Mouse (Mus musculus) kidney, adult 18-20 months (tissue): Measurements from ENCODE around the gene Ggt6.

Experiments
- DNase-seq: peaks from one replicate; pipeline ENCODE4 v3.0.0; 2021

Ggt6 gene

GRCm38 (mm10) chr11:72477182-72477581, 41.9 kb downstream of the Ggt6 start:
- no peak for DNase-seq

DNA sequence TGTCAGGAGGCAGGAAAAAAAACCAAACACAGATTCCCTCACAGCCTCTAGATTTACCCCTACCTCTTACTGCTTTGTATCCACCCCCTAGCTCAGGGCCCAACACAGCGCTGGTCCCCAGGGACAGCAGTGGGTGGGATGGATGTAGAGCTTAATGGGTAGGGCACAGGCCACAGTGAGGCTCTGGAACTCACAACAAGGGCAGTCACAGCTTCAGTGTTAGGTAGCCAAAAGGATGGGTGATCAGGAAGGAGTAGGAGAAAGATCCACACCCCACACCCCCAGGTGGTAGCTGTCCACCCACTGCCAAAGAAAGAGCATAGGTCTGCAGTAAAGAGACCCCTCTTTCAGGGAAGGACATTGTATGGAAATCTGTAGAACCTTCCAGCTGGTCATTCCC, 42.3 kb downstream of the Ggt6 start:
- DNase-seq: no peak

- DNase-seq: peak; percentile 29
These were observed 42.9 kb downstream of the Ggt6 start for GRCm38 (mm10) chr11:72478228-72478627.

- DNase-seq: no peak
These were observed 44.2 kb downstream of the Ggt6 start for GRCm38 (mm10) chr11:72479499-72479898.

GRCm38 (mm10) chr11:72481313-72481712, 46.0 kb downstream of the Ggt6 start:
- no peak for DNase-seq

- no peak for DNase-seq
These were observed 46.6 kb downstream of the Ggt6 start for GRCm38 (mm10) chr11:72481952-72482351.

GRCm38 (mm10) chr11:72484549-72484948, 49.2 kb downstream of the Ggt6 start:
- no peak for DNase-seq

GRCm38 (mm10) chr11:72485157-72485556, 49.8 kb downstream of the Ggt6 start:
- DNase-seq: no peak

- no peak for DNase-seq
These were observed 50.6 kb downstream of the Ggt6 start for GRCm38 (mm10) chr11:72485960-72486359.

DNA sequence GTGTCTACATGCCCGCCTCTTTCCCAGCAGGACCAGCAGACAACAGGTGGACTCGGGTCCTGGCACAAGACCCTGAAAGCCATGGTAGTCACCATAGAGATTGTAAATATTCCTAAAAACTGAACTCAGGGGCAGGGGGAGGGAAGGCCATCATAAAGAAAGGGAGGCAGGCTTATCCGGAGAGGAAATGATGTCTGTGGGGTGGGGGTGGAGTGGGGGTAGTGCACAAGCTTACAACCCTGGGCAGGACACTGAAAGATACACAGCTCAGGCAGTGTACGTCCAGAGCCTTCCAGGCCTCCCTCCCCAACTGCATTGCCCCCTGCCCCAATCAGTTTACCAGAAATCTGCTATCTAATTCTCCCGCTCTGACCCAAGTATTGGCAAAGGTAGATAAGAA, 51.8 kb downstream of the Ggt6 start:
- no peak for DNase-seq

DNA sequence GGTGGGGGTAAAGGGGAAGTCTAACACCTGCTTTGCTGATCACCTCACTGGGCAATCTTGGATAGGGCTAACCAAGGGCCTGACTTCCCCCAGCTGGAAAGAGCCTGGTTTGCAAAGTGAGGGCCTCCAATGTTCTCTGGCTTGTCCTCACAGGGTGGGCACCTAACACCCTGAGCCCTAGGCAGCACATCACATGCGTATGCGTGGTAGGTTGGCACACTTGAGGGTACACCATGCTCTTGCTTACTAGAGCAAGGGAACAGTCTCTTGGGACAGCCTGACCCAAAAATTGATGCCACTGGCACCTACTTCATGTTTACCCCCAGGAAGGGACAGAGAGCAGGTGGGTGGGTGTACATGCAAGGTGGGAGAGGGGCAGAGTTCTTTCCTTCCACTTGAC, 52.4 kb downstream of the Ggt6 start:
- DNase-seq: no peak
